Mouse (Mus musculus) embryonic facial prominence, embryonic 15.5 days (tissue): ENCODE data around the gene Ube2e3. TPM values are rescaled to one million over a fixed set of nuclear protein-coding genes. Genes with fewer than 3 reads are reported as not detected.

Experiments
- ATAC-seq: fragments of 200-750 bp; cut with Nextera tagmentation; 2 replicates; pipeline ENCODE4 v1.8.0; 2017; ENCODE audit warnings: low read depth, moderate TSS enrichment; ENCODE audit not compliant: insufficient number of reproducible peaks, low FRiP score, low TSS enrichment
- H3K27ac ChIP-seq: fragments of 300-500 bp; sonication (generic); replicated peaks from 2 replicates; pipeline ENCODE4 v1.5.1; 2015; ENCODE audit warnings: mild to moderate bottlenecking, inconsistent platforms
- H3K27me3 ChIP-seq: fragments of 300-500 bp; sonication (generic); 2 replicates; pipeline ENCODE4 v1.6.1; 2015; ENCODE audit warnings: inconsistent platforms
- H3K36me3 ChIP-seq: fragments of 300-500 bp; sonication (generic); 2 replicates; pipeline ENCODE4 v1.6.1; 2015; ENCODE audit warnings: mild to moderate bottlenecking, inconsistent platforms
- H3K4me1 ChIP-seq: fragments of 300-500 bp; sonication (generic); 2 replicates; pipeline ENCODE4 v1.6.1; 2015; ENCODE audit warnings: inconsistent platforms
- H3K4me2 ChIP-seq: fragments of 300-500 bp; sonication (generic); replicated peaks from 2 replicates; pipeline ENCODE4 v1.6.1; 2015; ENCODE audit warnings: mild to moderate bottlenecking, inconsistent platforms
- H3K4me3 ChIP-seq: fragments of 300-500 bp; sonication (generic); replicated peaks from 2 replicates; pipeline ENCODE4 v1.5.1; 2015; ENCODE audit warnings: mild to moderate bottlenecking, inconsistent platforms
- H3K9ac ChIP-seq: fragments of 300-500 bp; sonication (generic); 2 replicates; pipeline ENCODE4 v1.6.1; 2015; ENCODE audit warnings: inconsistent platforms
- H3K9me3 ChIP-seq: fragments of 300-500 bp; sonication (generic); replicated peaks from 2 replicates; pipeline ENCODE4 v1.6.1; 2016; ENCODE audit warnings: inconsistent platforms
- WGBS: fragments of 180-500 bp; shearing (Covaris S2); methylation state at CpG from one replicate; pipeline ENCODE4 v1.1.7; 2015; 5-methylcytosine and 5-hydroxymethylcytosine counted together
- polyA plus RNA-seq: library from polyadenylated mRNA; unstranded; fragments of >200 nt; fragmentation: Nextera tagmentation; extraction: Ambion mirVana; gene quantifications from 2 replicates; pipeline ENCODE4 v1.2.1, GENCODE M21; 2015

Gene Ube2e3
- polyA plus RNA-seq, 1 experiment from 2014 or later: 139 TPM

GRCm38 (mm10) chr2:78886446-78886845 lies 18.5 kb downstream of the Ube2e3 start:
- Histone ChIP-seq H3K36me3 (no peaks in the 10 kb centered on the region), H3K9ac (no peak overlapping the region), H3K4me2 (no peak overlapping the region), H3K9me3 (no peaks in the 10 kb centered on the region), H3K27me3 (no peaks in the 10 kb centered on the region), H3K4me1 (no peaks in the 10 kb centered on the region), H3K27ac (no peak overlapping the region), H3K4me3 (no peak overlapping the region)
- 79% methylated on average over 2 of the region's 2 CpGs for WGBS
- ATAC-seq: no peak

GRCm38 (mm10) chr2:78888190-78888589 lies 20.3 kb downstream of the Ube2e3 start:
- Histone ChIP-seq H3K36me3 (no peaks in the 10 kb centered on the region), H3K27me3 (no peaks in the 10 kb centered on the region), H3K9ac (no peak overlapping the region), H3K4me1 (no peaks in the 10 kb centered on the region), H3K4me3 (no peak overlapping the region), H3K9me3 (no peaks in the 10 kb centered on the region), H3K27ac (no peak overlapping the region), H3K4me2 (no peak overlapping the region)
- 42% methylated on average over 3 of the region's 3 CpGs for WGBS
- no peak for ATAC-seq

DNA sequence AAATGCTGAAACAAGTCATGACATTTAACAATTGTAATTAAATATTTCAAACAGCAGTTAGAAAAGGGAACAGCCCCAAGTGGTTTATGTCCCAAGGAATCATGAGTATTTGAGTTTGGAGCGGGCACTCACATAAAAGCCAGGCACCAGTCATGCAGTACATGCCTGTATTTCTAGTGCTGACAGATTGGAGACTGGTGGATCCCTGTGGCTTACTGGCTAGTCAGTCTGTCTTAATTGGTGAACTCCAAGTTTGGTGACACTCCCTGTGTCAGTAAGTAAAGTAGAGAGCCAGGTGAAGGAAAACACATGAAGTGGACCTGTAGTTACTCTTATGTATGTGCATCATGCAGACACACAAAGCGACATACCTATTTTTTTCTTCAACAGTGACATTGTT lies 27.3 kb downstream of the Ube2e3 start:
- H3K4me1 ChIP-seq: no peaks in the 10 kb centered on the region
- H3K4me3 ChIP-seq: no peak overlapping the region
- WGBS: 83% methylated on average over 2 of the region's 2 CpGs
- no peaks in the 10 kb centered on the region for H3K36me3 ChIP-seq
- no peaks in the 10 kb centered on the region for H3K9me3 ChIP-seq
- H3K27ac ChIP-seq: no peak overlapping the region
- ATAC-seq: no peak
- no peaks in the 10 kb centered on the region for H3K27me3 ChIP-seq
- no peak overlapping the region for H3K9ac ChIP-seq
- H3K4me2 ChIP-seq: no peak overlapping the region

GRCm38 (mm10) chr2:78905916-78906315 lies 38.0 kb downstream of the Ube2e3 start:
- H3K9ac ChIP-seq: no peak overlapping the region
- no peaks in the 10 kb centered on the region for H3K9me3 ChIP-seq
- no peak overlapping the region for H3K4me3 ChIP-seq
- H3K27ac ChIP-seq: no peak overlapping the region
- ATAC-seq: no peak
- no peaks in the 10 kb centered on the region for H3K36me3 ChIP-seq
- peaks cover 7% of the 10 kb centered on the region for H3K4me1 ChIP-seq
- no peaks in the 10 kb centered on the region for H3K27me3 ChIP-seq
- WGBS: 36% methylated on average over 3 of the region's 3 CpGs
- H3K4me2 ChIP-seq: no peak overlapping the region

- Histone ChIP-seq H3K4me1 (no peaks in the 10 kb centered on the region), H3K9ac (no peak overlapping the region), H3K27me3 (no peaks in the 10 kb centered on the region), H3K36me3 (no peaks in the 10 kb centered on the region), H3K4me2 (no peak overlapping the region), H3K9me3 (no peaks in the 10 kb centered on the region), H3K27ac (no peak overlapping the region), H3K4me3 (no peak overlapping the region)
- no peak for ATAC-seq
Measured at GRCm38 (mm10) chr2:78911516-78911915, 43.6 kb downstream of the Ube2e3 start.

GRCm38 (mm10) chr2:78914861-78915260 lies 46.9 kb downstream of the Ube2e3 start:
- Histone ChIP-seq H3K4me3 (no peak overlapping the region), H3K27me3 (no peaks in the 10 kb centered on the region), H3K4me2 (no peak overlapping the region), H3K9ac (no peak overlapping the region), H3K4me1 (no peaks in the 10 kb centered on the region), H3K27ac (no peak overlapping the region), H3K9me3 (no peaks in the 10 kb centered on the region), H3K36me3 (no peaks in the 10 kb centered on the region)
- ATAC-seq: no peak
- 85% methylated on average over 2 of the region's 2 CpGs for WGBS

DNA sequence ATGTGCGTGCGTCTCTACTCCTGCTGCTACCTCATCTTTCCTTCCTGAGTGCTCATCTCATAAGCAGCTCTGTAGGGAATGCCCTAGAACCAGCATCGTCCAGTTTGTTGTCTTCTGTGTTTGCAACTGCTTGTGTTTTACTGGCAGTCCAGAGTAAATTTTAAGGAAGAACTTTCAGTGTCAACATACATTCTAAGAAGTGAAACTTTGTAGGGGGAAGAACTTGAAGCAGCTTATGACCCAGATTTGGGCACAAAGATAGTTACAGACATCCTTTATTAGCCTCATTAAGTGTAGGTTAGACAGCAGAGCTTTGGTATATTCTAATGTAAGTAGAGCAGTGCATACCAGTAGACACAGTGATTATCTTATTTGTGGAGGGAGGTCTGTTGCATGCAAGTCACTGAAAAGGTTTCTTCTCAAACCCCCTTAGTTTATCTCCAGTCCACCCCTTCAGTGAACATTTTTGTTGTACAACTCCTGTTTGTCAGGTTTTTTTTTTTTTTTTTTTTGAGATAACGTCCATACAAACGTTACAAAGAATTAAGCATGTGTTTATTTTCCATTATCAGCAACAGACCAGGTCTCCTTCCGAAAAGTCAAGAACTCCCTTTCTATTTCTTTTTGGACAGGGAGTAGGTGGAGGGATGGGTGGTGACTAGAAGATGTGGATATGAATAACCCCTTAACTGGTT lies 55.2 kb downstream of the Ube2e3 start:
- H3K4me3 ChIP-seq: no peak overlapping the region
- 80% methylated on average over 6 of the region's 6 CpGs for WGBS
- ATAC-seq: no peak
- H3K9ac ChIP-seq: no peak overlapping the region
- no peaks in the 10 kb centered on the region for H3K36me3 ChIP-seq
- no peaks in the 10 kb centered on the region for H3K27me3 ChIP-seq
- no peak overlapping the region for H3K4me2 ChIP-seq
- no peaks in the 10 kb centered on the region for H3K4me1 ChIP-seq
- H3K9me3 ChIP-seq: no peaks in the 10 kb centered on the region
- H3K27ac ChIP-seq: no peak overlapping the region

DNA sequence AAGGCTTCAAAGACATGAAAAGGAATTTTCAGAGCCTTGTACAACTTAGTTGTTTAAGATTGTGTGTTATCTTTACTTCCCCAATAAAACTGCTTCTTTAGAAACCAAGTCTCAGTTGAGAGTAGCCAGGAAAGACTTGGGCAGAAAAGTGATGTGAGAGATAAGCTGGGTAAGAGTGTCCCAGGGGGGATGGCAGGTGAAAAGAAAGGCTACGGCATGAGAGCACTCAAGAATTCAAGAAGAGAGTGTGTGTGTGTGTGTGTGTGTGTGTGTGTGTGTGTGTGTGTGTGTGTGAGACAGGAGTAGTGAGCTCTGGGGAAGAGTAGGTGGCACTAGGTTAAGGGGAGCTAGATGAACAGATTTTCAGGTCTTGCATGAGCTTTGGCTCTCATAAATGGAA lies 57.9 kb downstream of the Ube2e3 start:
- WGBS: 66% methylated on average over 1 of the region's 1 CpGs
- no peaks in the 10 kb centered on the region for H3K4me1 ChIP-seq
- no peak for ATAC-seq
- no peaks in the 10 kb centered on the region for H3K36me3 ChIP-seq
- no peak overlapping the region for H3K4me3 ChIP-seq
- H3K27me3 ChIP-seq: no peaks in the 10 kb centered on the region
- no peak overlapping the region for H3K4me2 ChIP-seq
- H3K9me3 ChIP-seq: no peaks in the 10 kb centered on the region
- no peak overlapping the region for H3K27ac ChIP-seq
- H3K9ac ChIP-seq: no peak overlapping the region

- H3K27me3 ChIP-seq: no peaks in the 10 kb centered on the region
- H3K9me3 ChIP-seq: no peaks in the 10 kb centered on the region
- H3K4me1 ChIP-seq: no peaks in the 10 kb centered on the region
- no peak overlapping the region for H3K4me2 ChIP-seq
- no peak overlapping the region for H3K27ac ChIP-seq
- ATAC-seq: no peak
- no peak overlapping the region for H3K4me3 ChIP-seq
- H3K9ac ChIP-seq: no peak overlapping the region
- no peaks in the 10 kb centered on the region for H3K36me3 ChIP-seq
- 78% methylated on average over 3 of the region's 3 CpGs for WGBS
Measured at GRCm38 (mm10) chr2:78927625-78928024, 59.7 kb downstream of the Ube2e3 start.

DNA sequence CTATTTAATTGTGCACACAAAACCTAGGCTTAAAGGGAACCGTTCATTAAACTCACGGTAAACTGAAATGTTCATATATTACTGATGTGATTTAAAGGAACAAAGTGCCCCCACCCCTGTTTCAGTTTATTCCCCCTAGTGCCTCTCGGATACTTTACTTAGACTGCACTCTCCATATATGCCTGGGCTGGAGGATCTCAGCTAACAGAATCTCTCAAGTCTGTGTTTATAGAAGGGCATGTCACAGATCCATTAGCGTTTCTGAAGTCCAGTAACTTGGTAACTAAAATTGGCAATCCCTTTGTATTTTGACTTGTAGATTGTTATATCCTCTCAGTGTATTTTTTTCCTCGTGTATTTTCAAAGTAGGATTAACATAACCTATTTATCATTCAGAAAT lies 60.2 kb downstream of the Ube2e3 start:
- ATAC-seq: no peak
- Histone ChIP-seq H3K4me1 (no peaks in the 10 kb centered on the region), H3K4me3 (no peak overlapping the region), H3K27me3 (no peaks in the 10 kb centered on the region), H3K4me2 (no peak overlapping the region), H3K36me3 (no peaks in the 10 kb centered on the region), H3K9me3 (no peaks in the 10 kb centered on the region), H3K9ac (no peak overlapping the region), H3K27ac (no peak overlapping the region)
- WGBS: 67% methylated on average over 5 of the region's 5 CpGs

- H3K4me1 ChIP-seq: no peaks in the 10 kb centered on the region
- WGBS: 36% methylated on average over 2 of the region's 2 CpGs
- no peaks in the 10 kb centered on the region for H3K27me3 ChIP-seq
- H3K4me2 ChIP-seq: no peak overlapping the region
- no peaks in the 10 kb centered on the region for H3K9me3 ChIP-seq
- H3K4me3 ChIP-seq: no peak overlapping the region
- H3K27ac ChIP-seq: no peak overlapping the region
- H3K36me3 ChIP-seq: no peaks in the 10 kb centered on the region
- ATAC-seq: no peak
- no peak overlapping the region for H3K9ac ChIP-seq
Measured at GRCm38 (mm10) chr2:78931358-78931757, 63.4 kb downstream of the Ube2e3 start.

GRCm38 (mm10) chr2:78959451-78959850 lies 91.5 kb downstream of the Ube2e3 start:
- Histone ChIP-seq H3K27ac (no peak overlapping the region), H3K4me2 (peak overlapping the region; percentile 11; the same call in 1 of the 2 replicates), H3K9ac (no peak overlapping the region), H3K4me1 (peaks cover 16% of the 10 kb centered on the region; the same call in 1 of the 2 replicates), H3K27me3 (no peaks in the 10 kb centered on the region), H3K9me3 (no peaks in the 10 kb centered on the region), H3K36me3 (no peaks in the 10 kb centered on the region), H3K4me3 (no peak overlapping the region)
- WGBS: 19% methylated on average over 3 of the region's 3 CpGs
- no peak for ATAC-seq
